Mouse (Mus musculus): ENCODE data around the gene Lhx2. TPM values are rescaled to one million over a fixed set of nuclear protein-coding genes. Genes with fewer than 3 reads are reported as not detected.

The Lhx2 gene
- polyA plus RNA-seq, 1 experiment from 2014 or later = 108 TPM

- Histone ChIP-seq H3K36me3 (replicated peaks) (peaks cover 23% of the 10 kb centered on the region), H3K9me3 (no peaks in the 10 kb centered on the region), H3K27ac (peak overlapping the region; percentile 96), H3K4me1 (peaks cover 82% of the 10 kb centered on the region), H3K27me3 (ENCODE audit: poor library complexity, severe bottlenecking) (peaks cover 100% of the 10 kb centered on the region), H3K4me3 (peak overlapping the region; percentile 68)
- WGBS = 10% methylated on average over 12 of the region's 12 CpGs
- DNase-seq (ENCODE audit: extremely low spot score, low spot score) = no peak
These were observed 10.6 kb downstream of the Lhx2 start for GRCm38 (mm10) chr2:38349447-38350350.

- DNase-seq (ENCODE audit: extremely low spot score, low spot score) = peak; percentile 74
- Histone ChIP-seq H3K9me3 (no peaks in the 10 kb centered on the region), H3K4me3 (peak overlapping the region; percentile 68), H3K27ac (peak overlapping the region; percentile 96), H3K27me3 (ENCODE audit: poor library complexity, severe bottlenecking) (peaks cover 100% of the 10 kb centered on the region), H3K36me3 (replicated peaks) (peaks cover 30% of the 10 kb centered on the region), H3K4me1 (peaks cover 81% of the 10 kb centered on the region)
- WGBS = under 1% methylated on average over 13 of the region's 13 CpGs
These were observed 11.3 kb downstream of the Lhx2 start for GRCm38 (mm10) chr2:38350386-38350785.

- H3K4me1 ChIP-seq = peaks cover 79% of the 10 kb centered on the region
- H3K9me3 ChIP-seq = no peaks in the 10 kb centered on the region
- peaks cover 34% of the 10 kb centered on the region for H3K36me3 ChIP-seq (replicated peaks)
- DNase-seq (ENCODE audit: extremely low spot score, low spot score) = peak; percentile 95
- peak overlapping the region; percentile 68 for H3K4me3 ChIP-seq
- H3K27ac ChIP-seq = peak overlapping the region; percentile 96
- WGBS = 0% methylated on average over 37 of the region's 37 CpGs
- peaks cover 100% of the 10 kb centered on the region for H3K27me3 ChIP-seq (ENCODE audit: poor library complexity, severe bottlenecking)
These were observed 11.7 kb downstream of the Lhx2 start for GRCm38 (mm10) chr2:38350796-38351195.

- under 1% methylated on average over 57 of the region's 57 CpGs for WGBS
These were observed 12.7 kb downstream of the Lhx2 start for GRCm38 (mm10) chr2:38351641-38352320.

GRCm38 (mm10) chr2:38352321-38353007 is 13.4 kb downstream of the Lhx2 start:
- peak; percentile 34 for DNase-seq (ENCODE audit: extremely low spot score, low spot score)
- Histone ChIP-seq H3K36me3 (replicated peaks) (peaks cover 49% of the 10 kb centered on the region), H3K27me3 (ENCODE audit: poor library complexity, severe bottlenecking) (peaks cover 100% of the 10 kb centered on the region), H3K9me3 (no peaks in the 10 kb centered on the region), H3K4me1 (peaks cover 77% of the 10 kb centered on the region), H3K27ac (peak overlapping the region; percentile 96), H3K4me3 (peak overlapping the region; percentile 68)
- under 1% methylated on average over 21 of the region's 21 CpGs for WGBS

More at GRCm38 (mm10) chr2:38351641-38352320, 12.7 kb downstream of the Lhx2 start:
- Histone ChIP-seq H3K4me1 (peaks cover 78% of the 10 kb centered on the region), H3K36me3 (replicated peaks) (peaks cover 44% of the 10 kb centered on the region), H3K27ac (peak overlapping the region; percentile 96), H3K9me3 (no peaks in the 10 kb centered on the region), H3K4me3 (peak overlapping the region; percentile 68), H3K27me3 (ENCODE audit: poor library complexity, severe bottlenecking) (peaks cover 100% of the 10 kb centered on the region)
- DNase-seq (ENCODE audit: extremely low spot score, low spot score) = no peak

GRCm38 (mm10) chr2:38353008-38353379 is 13.9 kb downstream of the Lhx2 start:
- Histone ChIP-seq H3K4me3 (peak overlapping the region; percentile 68), H3K4me1 (peaks cover 77% of the 10 kb centered on the region), H3K9me3 (no peaks in the 10 kb centered on the region), H3K27me3 (ENCODE audit: poor library complexity, severe bottlenecking) (peaks cover 100% of the 10 kb centered on the region), H3K36me3 (replicated peaks) (peaks cover 54% of the 10 kb centered on the region), H3K27ac (peak overlapping the region; percentile 96)
- 5% methylated on average over 10 of the region's 10 CpGs for WGBS
- peak; percentile 48 for DNase-seq (ENCODE audit: extremely low spot score, low spot score)

- Histone ChIP-seq H3K36me3 (replicated peaks) (peaks cover 57% of the 10 kb centered on the region), H3K27me3 (ENCODE audit: poor library complexity, severe bottlenecking) (peaks cover 100% of the 10 kb centered on the region), H3K27ac (peak overlapping the region; percentile 96), H3K4me3 (peak overlapping the region; percentile 68), H3K4me1 (peaks cover 77% of the 10 kb centered on the region), H3K9me3 (no peaks in the 10 kb centered on the region)
- 12% methylated on average over 4 of the region's 4 CpGs for WGBS
- DNase-seq (ENCODE audit: extremely low spot score, low spot score) = no peak
These were observed 14.6 kb downstream of the Lhx2 start for GRCm38 (mm10) chr2:38353664-38354063.

- no peak for DNase-seq (ENCODE audit: extremely low spot score, low spot score)
- H3K4me3 ChIP-seq = peak overlapping the region; percentile 68
- H3K36me3 ChIP-seq (replicated peaks) = peaks cover 63% of the 10 kb centered on the region
- H3K4me1 ChIP-seq = peaks cover 77% of the 10 kb centered on the region
- peak overlapping the region; percentile 96 for H3K27ac ChIP-seq
- no peaks in the 10 kb centered on the region for H3K9me3 ChIP-seq
- peaks cover 100% of the 10 kb centered on the region for H3K27me3 ChIP-seq (ENCODE audit: poor library complexity, severe bottlenecking)
- WGBS = under 1% methylated on average over 22 of the region's 22 CpGs
These were observed 15.2 kb downstream of the Lhx2 start for GRCm38 (mm10) chr2:38354179-38354716.

GRCm38 (mm10) chr2:38354717-38355510 is 15.8 kb downstream of the Lhx2 start:
- Histone ChIP-seq H3K27ac (peak overlapping the region; percentile 96), H3K9me3 (no peaks in the 10 kb centered on the region), H3K4me1 (peaks cover 77% of the 10 kb centered on the region)

GRCm38 (mm10) chr2:38355731-38356427 is 16.8 kb downstream of the Lhx2 start:
- peak overlapping the region; percentile 68 for H3K4me3 ChIP-seq
- peaks cover 80% of the 10 kb centered on the region for H3K36me3 ChIP-seq (replicated peaks)
- under 1% methylated on average over 19 of the region's 19 CpGs for WGBS
- peaks cover 100% of the 10 kb centered on the region for H3K27me3 ChIP-seq (ENCODE audit: poor library complexity, severe bottlenecking)
- H3K4me1 ChIP-seq = peaks cover 74% of the 10 kb centered on the region
- no peaks in the 10 kb centered on the region for H3K9me3 ChIP-seq
- DNase-seq (ENCODE audit: extremely low spot score, low spot score) = no peak
- H3K27ac ChIP-seq = peak overlapping the region; percentile 96

More at GRCm38 (mm10) chr2:38354717-38355510, 15.8 kb downstream of the Lhx2 start:
- Histone ChIP-seq H3K36me3 (replicated peaks) (peaks cover 70% of the 10 kb centered on the region), H3K27me3 (ENCODE audit: poor library complexity, severe bottlenecking) (peaks cover 100% of the 10 kb centered on the region), H3K4me3 (peak overlapping the region; percentile 68)
- peak; percentile 68 for DNase-seq (ENCODE audit: extremely low spot score, low spot score)
- under 1% methylated on average over 34 of the region's 34 CpGs for WGBS

Measured in forebrain, embryonic 10.5 days (tissue).